Mouse (Mus musculus) heart, embryonic 16.5 days (tissue): Measurements from ENCODE around the gene Uspl1. TPM values are rescaled to one million over a fixed set of nuclear protein-coding genes. Genes with fewer than 3 reads are reported as not detected.

Experiments
- ATAC-seq: fragments of 200-750 bp; cut with Nextera tagmentation; replicated peaks from 2 replicates; pipeline ENCODE4 v1.8.0; 2017; ENCODE audit warnings: moderate number of reproducible peaks; ENCODE audit not compliant: insufficient read depth, low FRiP score; ENCODE audit errors: extremely low read depth
- H3K27ac ChIP-seq: fragments of 300-500 bp; sonication (generic); 2 replicates; pipeline ENCODE4 v1.5.1; 2014; ENCODE audit warnings: mild to moderate bottlenecking, low read length, control low read depth, moderate library complexity
- H3K27me3 ChIP-seq: fragments of 300-500 bp; sonication (generic); 2 replicates; pipeline ENCODE4 v1.6.1; 2014; ENCODE audit warnings: low read length, mixed read lengths; ENCODE audit not compliant: control insufficient read depth, insufficient read depth
- H3K36me3 ChIP-seq: fragments of 300-500 bp; sonication (generic); 2 replicates; pipeline ENCODE4 v1.6.1; 2014; ENCODE audit not compliant: control insufficient read depth, insufficient read depth
- H3K4me1 ChIP-seq: fragments of 300-500 bp; sonication (generic); 2 replicates; pipeline ENCODE4 v1.6.1; 2014; ENCODE audit warnings: low read length, mixed read lengths; ENCODE audit not compliant: control insufficient read depth, insufficient read depth
- H3K4me2 ChIP-seq: fragments of 300-500 bp; sonication (generic); 2 replicates; pipeline ENCODE4 v1.6.1; 2014; ENCODE audit warnings: low read depth, mild to moderate bottlenecking, control low read depth, low read length
- H3K4me3 ChIP-seq: fragments of 300-500 bp; sonication (generic); 2 replicates; pipeline ENCODE4 v1.5.1; 2014; ENCODE audit warnings: mild to moderate bottlenecking, control low read depth, low read length
- H3K9ac ChIP-seq: fragments of 300-500 bp; sonication (generic); 2 replicates; pipeline ENCODE4 v1.6.1; 2014; ENCODE audit warnings: low read length, control low read depth
- H3K9me3 ChIP-seq: fragments of 300-500 bp; sonication (generic); replicated peaks from 2 replicates; pipeline ENCODE4 v1.6.1; 2016; ENCODE audit warnings: low read length; ENCODE audit not compliant: control insufficient read depth
- WGBS: fragments of 180-500 bp; shearing (Covaris S2); extraction: QIAGEN DNeasy Blood & Tissue Kit; methylation state at CpG from one replicate; pipeline ENCODE4 v1.1.7; 2014; 5-methylcytosine and 5-hydroxymethylcytosine counted together
- polyA plus RNA-seq: library from polyadenylated mRNA; unstranded; fragments of >200 nt; fragmentation: Nextera tagmentation; extraction: Ambion mirVana; gene quantifications from 2 replicates; pipeline ENCODE4 v1.2.1, GENCODE M21; 2015

The Uspl1 gene
- polyA plus RNA-seq, 1 experiment from 2014 or later = 29.2 TPM

GRCm38 (mm10) chr5:149209328-149209727 is 25.2 kb downstream of the Uspl1 start:
- no peak overlapping the region for H3K27ac ChIP-seq

GRCm38 (mm10) chr5:149211041-149211440 is 26.9 kb downstream of the Uspl1 start:
- ATAC-seq = no peak
- Histone ChIP-seq H3K4me2 (no peak overlapping the region), H3K36me3 (peaks cover 51% of the 10 kb centered on the region), H3K4me3 (no peak overlapping the region), H3K9ac (no peak overlapping the region), H3K27ac (no peak overlapping the region), H3K4me1 (no peaks in the 10 kb centered on the region), H3K27me3 (no peaks in the 10 kb centered on the region), H3K9me3 (no peaks in the 10 kb centered on the region)
- WGBS = 87% methylated on average over 4 of the region's 4 CpGs

More at GRCm38 (mm10) chr5:149209328-149209727, 25.2 kb downstream of the Uspl1 start:
- H3K9ac ChIP-seq = no peak overlapping the region
- no peaks in the 10 kb centered on the region for H3K4me1 ChIP-seq
- ATAC-seq = peak; percentile 37; the same call in 1 of the 2 replicates
- H3K4me2 ChIP-seq = no peak overlapping the region
- no peaks in the 10 kb centered on the region for H3K9me3 ChIP-seq
- peaks cover 49% of the 10 kb centered on the region for H3K36me3 ChIP-seq
- H3K4me3 ChIP-seq = no peak overlapping the region
- H3K27me3 ChIP-seq = no peaks in the 10 kb centered on the region
- 59% methylated on average over 8 of the region's 8 CpGs for WGBS

- 81% methylated on average over 4 of the region's 4 CpGs for WGBS
- H3K36me3 ChIP-seq = peaks cover 47% of the 10 kb centered on the region
These were observed 28.7 kb downstream of the Uspl1 start for GRCm38 (mm10) chr5:149212806-149213205.

DNA sequence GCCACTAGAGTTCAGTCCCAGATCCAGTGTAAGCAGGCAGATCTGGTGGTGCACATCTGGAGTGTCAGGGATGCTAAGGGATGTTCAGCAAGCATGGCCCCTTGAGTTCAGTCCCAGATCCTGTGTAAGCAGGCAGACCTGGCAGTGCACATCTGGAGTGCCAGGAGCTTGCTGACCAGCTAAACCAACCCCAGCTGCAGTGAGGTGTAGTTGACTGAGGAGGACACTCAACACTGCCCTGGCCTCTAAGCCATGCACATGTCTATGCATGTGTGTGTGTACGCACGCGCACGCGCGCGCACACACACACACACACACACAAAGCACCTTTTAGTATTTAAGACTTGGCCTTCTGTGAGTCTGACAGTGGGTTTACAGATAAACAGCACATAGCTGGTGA is 31.4 kb downstream of the Uspl1 start:
- Histone ChIP-seq H3K9ac (no peak overlapping the region), H3K4me1 (no peaks in the 10 kb centered on the region), H3K4me3 (no peak overlapping the region), H3K27ac (no peak overlapping the region), H3K9me3 (no peaks in the 10 kb centered on the region), H3K27me3 (no peaks in the 10 kb centered on the region), H3K36me3 (peaks cover 42% of the 10 kb centered on the region), H3K4me2 (no peak overlapping the region)
- no peak for ATAC-seq
- WGBS = 98% methylated on average over 7 of the region's 7 CpGs

More at GRCm38 (mm10) chr5:149212806-149213205, 28.7 kb downstream of the Uspl1 start:
- H3K27ac ChIP-seq = no peak overlapping the region
- no peak overlapping the region for H3K4me2 ChIP-seq
- H3K9ac ChIP-seq = no peak overlapping the region
- H3K4me3 ChIP-seq = no peak overlapping the region
- H3K9me3 ChIP-seq = no peaks in the 10 kb centered on the region
- no peak for ATAC-seq
- no peaks in the 10 kb centered on the region for H3K27me3 ChIP-seq
- no peaks in the 10 kb centered on the region for H3K4me1 ChIP-seq

DNA sequence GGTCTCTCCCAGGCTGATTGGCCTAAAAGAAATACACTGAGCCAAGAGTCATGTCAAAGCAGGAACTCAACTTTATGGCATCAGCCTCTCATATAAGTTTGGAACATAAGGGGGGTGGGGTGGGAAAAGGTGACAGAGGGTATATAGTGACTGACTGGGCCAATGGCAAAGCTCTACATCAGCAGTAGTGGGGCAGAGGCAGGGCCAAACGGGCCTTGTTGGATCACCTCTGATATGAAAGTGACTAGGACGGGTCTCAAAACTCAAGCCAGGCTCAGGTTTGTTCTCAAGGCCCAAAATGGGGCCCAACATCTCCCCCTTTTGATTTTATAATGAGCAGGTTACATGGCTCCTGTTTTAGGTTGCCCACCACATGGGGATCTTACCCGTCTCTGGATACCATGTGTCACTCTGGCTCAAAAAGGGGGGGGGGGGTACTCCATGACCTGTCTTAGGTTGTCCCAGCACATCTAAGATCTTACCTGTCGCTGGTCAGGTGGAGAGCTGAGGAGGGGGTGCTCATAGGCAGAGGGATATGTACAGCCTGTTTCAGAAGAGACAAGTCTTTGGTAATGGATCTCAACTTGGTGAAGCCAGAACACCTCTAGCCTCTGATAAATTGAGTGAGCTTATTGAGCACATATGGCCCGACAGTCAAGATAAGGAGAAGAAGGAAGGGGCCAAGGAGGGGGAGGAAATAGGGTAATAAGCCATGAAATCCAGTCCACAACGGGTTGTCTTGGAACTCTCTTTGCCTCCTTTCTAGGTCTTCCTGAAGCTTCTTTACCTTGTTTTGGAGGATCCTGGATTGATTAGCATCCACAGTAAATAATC is 33.6 kb downstream of the Uspl1 start:
- Histone ChIP-seq H3K9me3 (no peaks in the 10 kb centered on the region), H3K27ac (no peak overlapping the region), H3K27me3 (no peaks in the 10 kb centered on the region), H3K4me1 (no peaks in the 10 kb centered on the region), H3K9ac (no peak overlapping the region), H3K36me3 (peaks cover 31% of the 10 kb centered on the region), H3K4me3 (no peak overlapping the region), H3K4me2 (no peak overlapping the region)
- WGBS = 65% methylated on average over 6 of the region's 6 CpGs
- ATAC-seq = no peak

DNA sequence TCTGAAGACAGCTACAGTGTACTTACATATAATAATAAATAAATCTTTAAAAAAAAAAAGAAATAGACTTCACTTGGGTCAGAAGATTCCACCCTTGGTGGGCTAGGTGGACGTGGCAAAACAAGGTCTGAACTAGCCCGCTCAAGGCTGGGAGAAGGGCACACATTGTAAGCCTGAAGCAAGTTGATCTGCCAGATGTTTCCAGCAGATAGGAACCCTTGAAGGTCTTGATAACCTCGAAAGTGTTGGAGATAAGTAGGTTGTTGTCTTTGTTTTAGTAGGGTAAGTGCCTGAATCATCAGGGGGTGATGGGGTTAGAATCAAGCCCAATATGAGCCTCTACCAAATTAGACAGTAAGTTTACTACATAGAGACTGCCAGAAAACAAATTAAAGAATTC is 35.3 kb downstream of the Uspl1 start:
- Histone ChIP-seq H3K36me3 (peaks cover 13% of the 10 kb centered on the region), H3K9me3 (no peaks in the 10 kb centered on the region), H3K4me2 (no peak overlapping the region), H3K4me3 (no peak overlapping the region), H3K27ac (no peak overlapping the region), H3K4me1 (no peaks in the 10 kb centered on the region), H3K9ac (no peak overlapping the region), H3K27me3 (no peaks in the 10 kb centered on the region)
- no peak for ATAC-seq
- WGBS = 47% methylated on average over 3 of the region's 3 CpGs

- H3K36me3 ChIP-seq = no peaks in the 10 kb centered on the region; the same call in 1 of the 2 replicates
- H3K4me1 ChIP-seq = no peaks in the 10 kb centered on the region
- no peak overlapping the region for H3K27ac ChIP-seq
- H3K9ac ChIP-seq = no peak overlapping the region
- no peak for ATAC-seq
- H3K4me2 ChIP-seq = no peak overlapping the region
- no peaks in the 10 kb centered on the region for H3K9me3 ChIP-seq
- no peak overlapping the region for H3K4me3 ChIP-seq
- 83% methylated on average over 4 of the region's 4 CpGs for WGBS
- no peaks in the 10 kb centered on the region for H3K27me3 ChIP-seq
These were observed 37.2 kb downstream of the Uspl1 start for GRCm38 (mm10) chr5:149221355-149221754.

DNA sequence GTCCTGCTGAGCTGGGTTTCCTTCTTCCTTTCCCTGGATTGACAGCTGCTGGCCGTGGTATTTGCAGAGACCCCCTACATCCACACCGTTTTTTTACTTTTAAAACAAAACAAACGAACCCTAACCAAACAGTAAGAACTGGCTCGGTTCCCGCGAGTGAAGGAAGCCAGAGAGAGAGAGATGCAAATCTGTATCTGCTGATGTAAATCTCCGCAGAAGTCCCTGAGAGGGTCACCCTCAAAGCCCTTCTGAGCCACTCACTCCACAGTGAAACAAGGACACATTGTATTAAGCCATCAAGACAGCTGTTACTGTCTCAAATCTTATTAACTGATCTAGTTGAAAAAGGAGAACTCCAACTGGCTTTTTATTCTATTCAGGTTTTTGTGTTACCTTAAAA is 40.5 kb downstream of the Uspl1 start:
- WGBS = 18% methylated on average over 7 of the region's 7 CpGs
- H3K4me2 ChIP-seq = no peak overlapping the region
- no peak for ATAC-seq
- H3K9me3 ChIP-seq = no peaks in the 10 kb centered on the region
- peaks cover 1% of the 10 kb centered on the region; the same call in 1 of the 2 replicates for H3K4me1 ChIP-seq
- H3K36me3 ChIP-seq = no peaks in the 10 kb centered on the region
- no peaks in the 10 kb centered on the region for H3K27me3 ChIP-seq
- no peak overlapping the region for H3K9ac ChIP-seq
- H3K4me3 ChIP-seq = no peak overlapping the region
- no peak overlapping the region for H3K27ac ChIP-seq
